Mouse (Mus musculus) heart, adult 8-10 months (tissue): ENCODE data around the gene Gse1. TPM values are rescaled to one million over a fixed set of nuclear protein-coding genes. Genes with fewer than 3 reads are reported as not detected.

Experiments used
- DNase-seq: peaks from one replicate; pipeline ENCODE4 v3.0.0; 2022; ENCODE audit warnings: low spot score
- total RNA-seq, 4 experiments: library from RNA; stranded (reverse); gene quantifications; 2 replicates each; pipeline ENCODE4 v1.2.4; 2022

Gse1 gene
- total RNA-seq, 4 experiments from 2014 or later, result 18.9 to 29.1 (median 23.3) TPM

GRCm38 (mm10) chr8:120273430-120273829, 45.2 kb downstream of the Gse1 start:
- DNase-seq, result no peak

- DNase-seq, result peak; percentile 87
Observed at GRCm38 (mm10) chr8:120276051-120276890, 48.0 kb downstream of the Gse1 start.

- DNase-seq, result no peak
Observed at GRCm38 (mm10) chr8:120276891-120277426, 48.7 kb downstream of the Gse1 start.

- DNase-seq, result no peak
Observed at GRCm38 (mm10) chr8:120278009-120278408, 49.8 kb downstream of the Gse1 start.

GRCm38 (mm10) chr8:120279418-120279817, 51.2 kb downstream of the Gse1 start:
- no peak for DNase-seq

- DNase-seq, result peak; percentile 73
Observed at GRCm38 (mm10) chr8:120281487-120281886, 53.2 kb downstream of the Gse1 start.

- DNase-seq, result no peak
Observed at GRCm38 (mm10) chr8:120282465-120282864, 54.2 kb downstream of the Gse1 start.

- no peak for DNase-seq
Observed at GRCm38 (mm10) chr8:120284265-120284664, 56.0 kb downstream of the Gse1 start.

- DNase-seq, result no peak
Observed at GRCm38 (mm10) chr8:120285033-120285432, 56.8 kb downstream of the Gse1 start.

- DNase-seq, result no peak
Observed at GRCm38 (mm10) chr8:120285878-120286277, 57.6 kb downstream of the Gse1 start.

- DNase-seq, result no peak
Observed at GRCm38 (mm10) chr8:120288122-120288908, 60.1 kb downstream of the Gse1 start.

GRCm38 (mm10) chr8:120289191-120289590, 60.9 kb downstream of the Gse1 start:
- no peak for DNase-seq

- peak; percentile 80 for DNase-seq
Observed at GRCm38 (mm10) chr8:120289698-120290181, 61.5 kb downstream of the Gse1 start.

- no peak for DNase-seq
Observed at GRCm38 (mm10) chr8:120290614-120291013, 62.4 kb downstream of the Gse1 start.

GRCm38 (mm10) chr8:120291650-120292049, 63.4 kb downstream of the Gse1 start:
- DNase-seq, result no peak

- no peak for DNase-seq
Observed at GRCm38 (mm10) chr8:120292316-120293107, 64.3 kb downstream of the Gse1 start.

GRCm38 (mm10) chr8:120293421-120294357, 65.4 kb downstream of the Gse1 start:
- no peak for DNase-seq

GRCm38 (mm10) chr8:120294982-120295870, 67.0 kb downstream of the Gse1 start:
- no peak for DNase-seq

- no peak for DNase-seq
Observed at GRCm38 (mm10) chr8:120297000-120297399, 68.7 kb downstream of the Gse1 start.
